In the genomic region with DNA sequence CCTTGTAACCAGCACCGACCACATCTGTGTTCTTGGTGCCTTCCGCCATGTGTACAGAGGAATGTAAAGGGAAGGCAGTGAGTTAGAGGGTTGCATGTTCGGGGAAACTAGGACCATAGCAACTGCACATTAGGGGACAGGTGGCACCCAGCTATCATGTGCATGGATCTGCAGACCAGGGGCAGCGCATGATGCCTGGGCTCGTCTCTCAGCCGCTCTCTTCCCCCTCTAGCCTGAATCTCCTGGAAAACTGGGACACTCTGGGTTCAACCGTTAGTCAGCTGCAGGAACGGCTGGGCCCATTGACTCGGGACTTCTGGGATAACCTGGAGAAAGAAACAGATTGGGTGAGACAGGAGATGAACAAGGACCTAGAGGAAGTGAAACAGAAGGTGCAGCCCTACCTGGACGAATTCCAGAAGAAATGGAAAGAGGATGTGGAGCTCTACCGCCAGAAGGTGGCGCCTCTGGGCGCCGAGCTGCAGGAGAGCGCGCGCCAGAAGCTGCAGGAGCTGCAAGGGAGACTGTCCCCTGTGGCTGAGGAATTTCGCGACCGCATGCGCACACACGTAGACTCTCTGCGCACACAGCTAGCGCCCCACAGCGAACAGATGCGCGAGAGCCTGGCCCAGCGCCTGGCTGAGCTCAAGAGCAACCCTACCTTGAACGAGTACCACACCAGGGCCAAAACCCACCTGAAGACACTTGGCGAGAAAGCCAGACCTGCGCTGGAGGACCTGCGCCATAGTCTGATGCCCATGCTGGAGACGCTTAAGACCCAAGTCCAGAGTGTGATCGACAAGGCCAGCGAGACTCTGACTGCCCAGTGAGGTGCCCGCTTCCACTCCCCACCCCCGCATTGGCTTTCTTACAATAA, we compare ENCODE assay signal across 9 mouse cellular contexts. TPM values are rescaled to one million over a fixed set of nuclear protein-coding genes. Genes with fewer than 3 reads are reported as not detected.
DNase-seq lines count a peak whose midpoint lies in the region; ATAC-seq lines count a peak whose summit lies in the region.
"Had no signal": no experiment of that assay in that cellular context is flagged by ENCODE, and none has a peak within 500 bp of the region (broad histone marks: within the 10 kb centered on the region; RNA-seq: fewer than 3 reads in every experiment).

No protein-coding gene starts in this region.

- 14% methylated on average over 37 of the region's 37 CpGs for WGBS in forebrain, embryonic 13.5 days
- 12% methylated on average over 37 of the region's 37 CpGs for WGBS in liver, embryonic 15.5 days (ENCODE audit: insufficient replicate concordance)
- 16% methylated on average over 37 of the region's 37 CpGs for WGBS in neural tube, embryonic 15.5 days

- peak overlapping the region; percentile 42 for H3K4me3 ChIP-seq in brown adipose tissue, adult 24 weeks (ENCODE audit: insufficient read depth, low read depth, low read length)
- peak overlapping the region; percentile 42 for H3K4me3 ChIP-seq in forebrain, embryonic 13.5 days
- peak overlapping the region; percentile 49 for H3K4me3 ChIP-seq in liver, embryonic 15.5 days (replicated peaks)
- peak overlapping the region; percentile 52 for H3K4me3 ChIP-seq in neural tube, embryonic 15.5 days (replicated peaks)

- intact Hi-C loops in heart, postnatal 10 days (cut with DNase I): loop anchor here (2.0 kb wide), 1 partner anchor 17 kb away; no protein-coding TSS in a partner anchor

- 0 out of 2 replicates have a peak, but pooled peaks cover 10% of the 10 kb centered on the region for H3K27me3 ChIP-seq in forebrain, embryonic 13.5 days
- no peaks in the 10 kb centered on the region; the same call in 1 of the 2 replicates for H3K27me3 ChIP-seq in liver, embryonic 15.5 days
- no peaks in the 10 kb centered on the region for H3K27me3 ChIP-seq in neural tube, embryonic 15.5 days (replicated peaks)

- H3K9ac ChIP-seq in forebrain, embryonic 13.5 days: peak overlapping the region; percentile 61
- H3K9ac ChIP-seq in liver, embryonic 15.5 days: peak overlapping the region; percentile 40
- H3K9ac ChIP-seq in neural tube, embryonic 15.5 days (replicated peaks): peak overlapping the region; percentile 61

- no peak overlapping the region for H3K27ac ChIP-seq in brown adipose tissue, adult 24 weeks (replicated peaks; ENCODE audit: low read depth, low read length)
- H3K27ac ChIP-seq in forebrain, embryonic 13.5 days: no peak overlapping the region
- H3K27ac ChIP-seq in liver, embryonic 15.5 days (replicated peaks): peak overlapping the region; percentile 51
- peak overlapping the region; percentile 82 for H3K27ac ChIP-seq in neural tube, embryonic 15.5 days (replicated peaks)

- ATAC-seq in CD4-positive, CD25-positive, alpha-beta regulatory T cell, adult 4 months: peak; percentile 32
- ATAC-seq in forebrain, embryonic 13.5 days: peak; percentile 95
- ATAC-seq in liver, embryonic 15.5 days (ENCODE audit: insufficient read depth): peak; percentile 34; the same call in 1 of the 2 replicates
- ATAC-seq in neural tube, embryonic 15.5 days (ENCODE audit: low FRiP score): peak; percentile 96

- H3K36me3 ChIP-seq in forebrain, embryonic 13.5 days (ENCODE audit: poor library complexity, severe bottlenecking): no peaks in the 10 kb centered on the region
- H3K36me3 ChIP-seq in liver, embryonic 15.5 days (replicated peaks): no peaks in the 10 kb centered on the region
- H3K36me3 ChIP-seq in neural tube, embryonic 15.5 days: 0 out of 2 replicates have a peak, but pooled peaks cover under 1% of the 10 kb centered on the region

- H3K9me3 ChIP-seq in forebrain, embryonic 13.5 days (replicated peaks): no peaks in the 10 kb centered on the region
- H3K9me3 ChIP-seq in liver, embryonic 15.5 days (replicated peaks): no peaks in the 10 kb centered on the region
- no peaks in the 10 kb centered on the region for H3K9me3 ChIP-seq in neural tube, embryonic 15.5 days (replicated peaks)

- H3K4me2 ChIP-seq in forebrain, embryonic 13.5 days: peak overlapping the region; percentile 72
- H3K4me2 ChIP-seq in liver, embryonic 15.5 days: peak overlapping the region; percentile 68
- H3K4me2 ChIP-seq in neural tube, embryonic 15.5 days: peak overlapping the region; percentile 82

- 0 out of 2 replicates have a peak, but pooled peaks cover 2% of the 10 kb centered on the region for H3K4me1 ChIP-seq in brown adipose tissue, adult 24 weeks (ENCODE audit: control insufficient read depth, insufficient read depth, insufficient read length, low read length)
- H3K4me1 ChIP-seq in forebrain, embryonic 13.5 days: peaks cover 9% of the 10 kb centered on the region; the same call in 1 of the 2 replicates
- H3K4me1 ChIP-seq in liver, embryonic 15.5 days (replicated peaks): peaks cover 18% of the 10 kb centered on the region
- H3K4me1 ChIP-seq in neural tube, embryonic 15.5 days: peaks cover 17% of the 10 kb centered on the region

- DNase-seq in heart, postnatal 10 days: peak; percentile 85 to 91
- peak; percentile 90 to 94 for DNase-seq in kidney, postnatal 4 days
- peak; percentile 78 for DNase-seq in testis, postnatal 14 days (ENCODE audit: low spot score)

RNA-seq across cellular contexts. Expression of a gene that starts 1.4 kb away (rescaled TPM):
- not detected for polyA plus RNA-seq in CD4-positive, CD25-positive, alpha-beta regulatory T cell, adult 4 months (2017; shearing (Covaris generic))
- polyA plus RNA-seq in brown adipose tissue, adult 24 weeks (2012; ENCODE audit: insufficient read depth, insufficient read length, missing spikeins): 6.7 TPM in 1 of 2 replicates, not detected in the other
- polyA plus RNA-seq in forebrain, embryonic 13.5 days (2015; fragmentation: Nextera tagmentation; extraction: Ambion mirVana): 1.2 and 5.4 TPM in 2 replicates
- under 1 TPM; 0.26 to 0.50 TPM for total RNA-seq in heart, postnatal 10 days (2021)
- 5,098 and 5,983 TPM in 2 replicates for polyA plus RNA-seq in liver, embryonic 15.5 days (2015; fragmentation: Nextera tagmentation; extraction: Ambion mirVana)
- polyA plus RNA-seq in neural tube, embryonic 15.5 days (2015; fragmentation: Nextera tagmentation; extraction: Ambion mirVana): 7.3 and 19.9 TPM in 2 replicates

RNA-seq across cellular contexts. Expression of a gene that starts 5.6 kb away (rescaled TPM):
- not detected for polyA plus RNA-seq in CD4-positive, CD25-positive, alpha-beta regulatory T cell, adult 4 months (2017; shearing (Covaris generic))
- polyA plus RNA-seq in brown adipose tissue, adult 24 weeks (2012; ENCODE audit: insufficient read depth, insufficient read length, missing spikeins): 7.4 and 8.2 TPM in 2 replicates
- polyA plus RNA-seq in forebrain, embryonic 13.5 days (2015; fragmentation: Nextera tagmentation; extraction: Ambion mirVana): not detected in 2 replicates
- not detected for total RNA-seq in heart, postnatal 10 days (2021)
- polyA plus RNA-seq in liver, embryonic 15.5 days (2015; fragmentation: Nextera tagmentation; extraction: Ambion mirVana): 6.6 and 6.8 TPM in 2 replicates
- polyA plus RNA-seq in neural tube, embryonic 15.5 days (2015; fragmentation: Nextera tagmentation; extraction: Ambion mirVana): 0.77 TPM in 1 of 2 replicates, not detected in the other

RNA-seq across cellular contexts. Expression of a gene that starts 10.7 kb away (rescaled TPM):
- not detected for polyA plus RNA-seq in CD4-positive, CD25-positive, alpha-beta regulatory T cell, adult 4 months (2017; shearing (Covaris generic))
- 1.7 TPM in 1 of 2 replicates, not detected in the other for polyA plus RNA-seq in brown adipose tissue, adult 24 weeks (2012; ENCODE audit: insufficient read depth, insufficient read length, missing spikeins)
- polyA plus RNA-seq in forebrain, embryonic 13.5 days (2015; fragmentation: Nextera tagmentation; extraction: Ambion mirVana): 1.1 TPM in 1 of 2 replicates, not detected in the other
- not detected for total RNA-seq in heart, postnatal 10 days (2021)
- 0.33 TPM in 2 replicates for polyA plus RNA-seq in liver, embryonic 15.5 days (2015; fragmentation: Nextera tagmentation; extraction: Ambion mirVana)
- 1.3 TPM in 1 of 2 replicates, not detected in the other for polyA plus RNA-seq in neural tube, embryonic 15.5 days (2015; fragmentation: Nextera tagmentation; extraction: Ambion mirVana)
- polyA plus RNA-seq: gonadal fat pad, adult 2 months had no signal

RNA-seq across cellular contexts. Expression of a gene that starts 38.6 kb away (rescaled TPM):
- not detected for polyA plus RNA-seq in CD4-positive, CD25-positive, alpha-beta regulatory T cell, adult 4 months (2017; shearing (Covaris generic))
- 1.7 TPM in 1 of 2 replicates, not detected in the other for polyA plus RNA-seq in brown adipose tissue, adult 24 weeks (2012; ENCODE audit: insufficient read depth, insufficient read length, missing spikeins)
- not detected in 2 replicates for polyA plus RNA-seq in forebrain, embryonic 13.5 days (2015; fragmentation: Nextera tagmentation; extraction: Ambion mirVana)
- not detected for total RNA-seq in heart, postnatal 10 days (2021)
- polyA plus RNA-seq in liver, embryonic 15.5 days (2015; fragmentation: Nextera tagmentation; extraction: Ambion mirVana): 0.69 and 1.3 TPM in 2 replicates
- polyA plus RNA-seq in neural tube, embryonic 15.5 days (2015; fragmentation: Nextera tagmentation; extraction: Ambion mirVana): not detected in 2 replicates

RNA-seq across cellular contexts. Expression of a gene that starts 43.1 kb away (rescaled TPM):
- polyA plus RNA-seq in CD4-positive, CD25-positive, alpha-beta regulatory T cell, adult 4 months (2017; shearing (Covaris generic)): 10 to 100 TPM; 31.1 to 40.8 TPM
- polyA plus RNA-seq in brown adipose tissue, adult 24 weeks (2012; ENCODE audit: insufficient read depth, insufficient read length, missing spikeins): 17.0 and 18.9 TPM in 2 replicates
- polyA plus RNA-seq in forebrain, embryonic 13.5 days (2015; fragmentation: Nextera tagmentation; extraction: Ambion mirVana): 60.7 and 65.2 TPM in 2 replicates
- total RNA-seq in heart, postnatal 10 days (2021): 10 to 100 TPM; 22.1 to 22.8 TPM
- polyA plus RNA-seq in liver, embryonic 15.5 days (2015; fragmentation: Nextera tagmentation; extraction: Ambion mirVana): 23.4 and 27.4 TPM in 2 replicates
- 56.5 and 57.1 TPM in 2 replicates for polyA plus RNA-seq in neural tube, embryonic 15.5 days (2015; fragmentation: Nextera tagmentation; extraction: Ambion mirVana)

Comparison
In these comparisons a context has a peak if more than half of its experiments do, and no peak if none do; other contexts are left out.
1. ATAC-seq: peak in every context shown above with its lines; median percentile 96 in neural tube, embryonic 15.5 days; 95 in forebrain, embryonic 13.5 days; 34 in liver, embryonic 15.5 days; 32 in CD4-positive, CD25-positive, alpha-beta regulatory T cell, adult 4 months.
2. H3K27ac ChIP-seq: peak in liver, embryonic 15.5 days (single experiment) and neural tube, embryonic 15.5 days (single experiment); none in brown adipose tissue, adult 24 weeks (single experiment) and forebrain, embryonic 13.5 days (single experiment).
3. RNA of a gene that starts 1.4 kb away (polyA plus RNA-seq): 5,098 to 5,983 TPM in liver, embryonic 15.5 days; 7.3 to 19.9 TPM in neural tube, embryonic 15.5 days, 6.7 TPM in brown adipose tissue, adult 24 weeks, 1.2 to 5.4 TPM in forebrain, embryonic 13.5 days and not detected in CD4-positive, CD25-positive, alpha-beta regulatory T cell, adult 4 months; every median in the first group is over 100 times any median in the second.
4. Peak in every context shown above with its lines, with median percentiles within 50 percentile points of each other: H3K4me3 ChIP-seq, H3K4me2 ChIP-seq, H3K9ac ChIP-seq and DNase-seq.